Mouse (Mus musculus) macrophage (primary cell): Measurements from ENCODE around the gene Capzb. TPM values are rescaled to one million over a fixed set of nuclear protein-coding genes. Genes with fewer than 3 reads are reported as not detected.

Experiments used
- H3K27ac ChIP-seq: fragments of 350-480 bp; formaldehyde crosslinking; 2 replicates; pipeline ENCODE4 v1.9.0; 2021
- H3K36me3 ChIP-seq: fragments of 350-480 bp; formaldehyde crosslinking; 2 replicates; pipeline ENCODE4 v1.9.0; 2021; ENCODE audit errors: inconsistent target
- H3K4me3 ChIP-seq: fragments of 350-480 bp; formaldehyde crosslinking; 2 replicates; pipeline ENCODE4 v1.9.0; 2021; ENCODE audit errors: inconsistent target
- H3K79me2 ChIP-seq: fragments of 350-480 bp; formaldehyde crosslinking; 2 replicates; pipeline ENCODE4 v1.9.0; 2021; ENCODE audit errors: inconsistent target
- WGBS: methylation state at CpG from one replicate; pipeline ENCODE4 v1.1.7; 2026; ENCODE audit warnings: inconsistent platforms; ENCODE audit not compliant: missing documents; 5-methylcytosine and 5-hydroxymethylcytosine counted together
- polyA plus RNA-seq: library from polyadenylated mRNA; stranded (reverse); fragments of 250-400 nt; gene quantifications from 3 replicates; pipeline ENCODE4 v1.2.4, GENCODE M21; 2018; ENCODE audit warnings: inconsistent platforms

Gene Capzb
- polyA plus RNA-seq, 1 experiment from 2014 or later = 769 TPM

- 86% methylated on average over 18 of the region's 18 CpGs for WGBS
- peaks cover 93% of the 10 kb centered on the region for H3K36me3 ChIP-seq
- H3K79me2 ChIP-seq = no peaks in the 10 kb centered on the region; the same call in 1 of the 2 replicates
- no peak overlapping the region for H3K27ac ChIP-seq
- H3K4me3 ChIP-seq = no peak overlapping the region
These were observed 94.6 kb downstream of the Capzb start for GRCm38 (mm10) chr4:139287122-139287863.

- WGBS = 92% methylated on average over 10 of the region's 10 CpGs
These were observed 96.3 kb downstream of the Capzb start for GRCm38 (mm10) chr4:139289017-139289416.

GRCm38 (mm10) chr4:139291099-139291498 is 98.4 kb downstream of the Capzb start:
- no peaks in the 10 kb centered on the region for H3K79me2 ChIP-seq
- H3K4me3 ChIP-seq = no peak overlapping the region
- no peak overlapping the region for H3K27ac ChIP-seq
- 77% methylated on average over 16 of the region's 16 CpGs for WGBS
- H3K36me3 ChIP-seq = peaks cover 60% of the 10 kb centered on the region

More at GRCm38 (mm10) chr4:139289017-139289416, 96.3 kb downstream of the Capzb start:
- H3K4me3 ChIP-seq = no peak overlapping the region
- peaks cover 78% of the 10 kb centered on the region for H3K36me3 ChIP-seq
- no peak overlapping the region for H3K27ac ChIP-seq
- H3K79me2 ChIP-seq = no peaks in the 10 kb centered on the region

DNA sequence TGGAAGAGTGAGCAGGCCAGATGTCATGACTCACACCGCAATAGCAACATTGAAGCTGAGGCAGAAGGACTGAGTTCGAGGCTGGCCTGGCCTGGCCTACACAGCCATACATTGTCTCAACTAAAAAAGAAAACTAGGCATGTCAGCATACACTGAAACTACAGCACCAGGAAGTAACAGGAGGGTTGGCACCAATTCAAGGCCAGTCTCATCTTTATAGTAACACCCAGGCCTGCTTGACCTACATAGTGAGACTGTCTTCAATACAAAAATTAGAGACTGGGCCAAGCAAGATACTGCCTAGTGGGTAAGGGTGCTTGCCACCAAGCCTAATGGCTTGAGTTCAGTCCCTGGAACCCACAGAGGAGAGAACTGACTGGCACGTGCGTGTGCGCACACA is 99.3 kb downstream of the Capzb start:
- H3K27ac ChIP-seq = no peak overlapping the region
- H3K4me3 ChIP-seq = no peak overlapping the region
- H3K36me3 ChIP-seq = peaks cover 52% of the 10 kb centered on the region
- H3K79me2 ChIP-seq = no peaks in the 10 kb centered on the region
- 87% methylated on average over 5 of the region's 5 CpGs for WGBS

GRCm38 (mm10) chr4:139297566-139297965 is 104.9 kb downstream of the Capzb start:
- Histone ChIP-seq H3K27ac (no peak overlapping the region), H3K79me2 (no peaks in the 10 kb centered on the region; the same call in 1 of the 2 replicates), H3K36me3 (peaks cover 56% of the 10 kb centered on the region), H3K4me3 (no peak overlapping the region)
- 95% methylated on average over 4 of the region's 4 CpGs for WGBS

DNA sequence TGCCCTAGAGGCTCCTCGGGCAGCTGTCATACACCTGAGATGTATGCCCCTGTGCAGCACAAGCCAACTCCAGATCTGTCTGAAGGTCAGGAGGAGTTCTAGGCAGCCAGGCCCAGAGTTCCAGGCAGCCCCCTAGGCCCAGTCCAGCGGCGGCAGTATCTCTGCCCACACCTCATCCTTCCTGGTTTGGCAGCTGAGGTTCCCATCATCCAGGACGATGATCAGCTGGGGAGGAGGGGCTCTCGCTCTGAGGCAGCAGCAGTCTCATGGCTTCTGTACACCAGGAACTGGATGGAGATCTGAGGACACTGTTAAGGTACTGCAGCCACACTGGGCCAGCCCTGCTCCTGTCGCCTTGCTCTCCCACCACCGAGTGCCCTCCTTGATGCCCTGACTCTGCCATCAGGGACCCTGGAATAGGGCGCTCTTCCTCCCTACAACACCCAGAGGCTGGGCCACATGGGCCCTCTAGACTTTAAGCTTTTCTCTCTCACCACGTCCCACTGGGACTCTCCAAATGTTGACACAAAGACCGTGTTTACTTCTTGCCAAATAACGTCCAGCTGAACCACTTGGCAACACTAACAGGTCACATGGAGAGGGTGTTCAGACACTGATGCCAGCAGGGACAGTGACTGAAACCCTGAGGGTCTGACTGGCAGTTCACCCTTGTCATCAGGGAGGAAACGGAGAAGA is 106.1 kb downstream of the Capzb start:
- 89% methylated on average over 12 of the region's 12 CpGs for WGBS
- Histone ChIP-seq H3K27ac (no peak overlapping the region), H3K79me2 (peaks cover under 1% of the 10 kb centered on the region; the same call in 1 of the 2 replicates), H3K4me3 (no peak overlapping the region), H3K36me3 (peaks cover 60% of the 10 kb centered on the region)

- Histone ChIP-seq H3K4me3 (no peak overlapping the region), H3K36me3 (peaks cover 86% of the 10 kb centered on the region), H3K79me2 (peaks cover 30% of the 10 kb centered on the region; the same call in 1 of the 2 replicates), H3K27ac (no peak overlapping the region)
- 93% methylated on average over 8 of the region's 8 CpGs for WGBS
These were observed 109.1 kb downstream of the Capzb start for GRCm38 (mm10) chr4:139301780-139302179.

DNA sequence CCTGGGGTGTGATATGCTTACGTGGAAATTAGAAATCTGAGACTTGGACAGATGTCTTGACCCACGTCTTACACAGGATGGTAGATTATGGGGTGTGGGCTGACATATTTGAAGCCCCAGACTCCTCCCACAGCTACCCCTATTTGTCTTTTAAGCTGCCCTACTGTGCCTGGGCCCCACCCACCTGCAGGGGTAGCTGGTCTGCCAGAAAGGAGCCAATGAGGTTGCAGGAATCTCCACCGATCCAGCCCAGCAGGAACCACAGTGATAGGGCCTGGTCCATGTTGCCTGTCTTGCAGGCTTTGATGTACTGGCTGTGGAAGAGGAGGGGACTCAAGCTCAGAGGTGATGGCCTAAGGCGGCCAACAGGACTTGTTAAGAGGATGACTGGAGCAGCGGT is 109.5 kb downstream of the Capzb start:
- Histone ChIP-seq H3K79me2 (peaks cover 35% of the 10 kb centered on the region; the same call in 1 of the 2 replicates), H3K36me3 (peaks cover 83% of the 10 kb centered on the region), H3K27ac (no peak overlapping the region), H3K4me3 (no peak overlapping the region)
- WGBS = 91% methylated on average over 5 of the region's 5 CpGs

- Histone ChIP-seq H3K36me3 (peaks cover 51% of the 10 kb centered on the region), H3K79me2 (peaks cover 56% of the 10 kb centered on the region), H3K27ac (no peak overlapping the region), H3K4me3 (no peak overlapping the region)
- WGBS = 93% methylated on average over 3 of the region's 3 CpGs
These were observed 112.8 kb downstream of the Capzb start for GRCm38 (mm10) chr4:139305521-139305920.

- WGBS = 10% methylated on average over 5 of the region's 5 CpGs
- Histone ChIP-seq H3K4me3 (no peak overlapping the region), H3K79me2 (peaks cover 56% of the 10 kb centered on the region), H3K27ac (peak overlapping the region; percentile 69), H3K36me3 (peaks cover 27% of the 10 kb centered on the region)
These were observed 115.2 kb downstream of the Capzb start for GRCm38 (mm10) chr4:139307916-139308315.

DNA sequence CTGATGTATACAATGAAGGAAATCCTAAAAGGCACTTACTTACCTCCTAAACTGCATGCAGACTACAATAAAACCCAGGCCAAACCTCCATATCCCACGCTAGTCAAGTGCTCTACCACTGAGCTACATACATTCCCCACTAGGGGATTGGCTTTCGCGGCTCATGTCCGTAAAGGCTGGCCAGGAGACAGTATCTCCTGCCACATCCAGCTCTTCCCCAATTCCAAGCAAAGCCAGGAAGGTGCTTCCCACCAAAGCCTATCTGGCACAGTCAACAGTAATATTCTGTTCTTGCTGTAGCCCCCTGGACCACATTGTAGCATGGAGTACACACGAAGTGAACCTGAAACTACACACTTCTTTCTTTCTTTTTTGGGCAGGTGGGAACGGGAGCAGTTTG is 117.0 kb downstream of the Capzb start:
- Histone ChIP-seq H3K79me2 (peaks cover 47% of the 10 kb centered on the region), H3K27ac (peak overlapping the region; percentile 61), H3K36me3 (peaks cover 22% of the 10 kb centered on the region), H3K4me3 (peak overlapping the region; percentile 81)
- 67% methylated on average over 6 of the region's 6 CpGs for WGBS

GRCm38 (mm10) chr4:139310171-139310898 is 117.6 kb downstream of the Capzb start, which contains the start of the genes Pqlc2 and Akr7a5:
Gene Pqlc2 (minus strand): TSS chr4:139310708.
Gene Akr7a5 (plus strand): TSS chr4:139310744.
- H3K27ac ChIP-seq = peak within 1 kb of the TSS; percentile 61
- peak within 1 kb of the TSS; percentile 81 for H3K4me3 ChIP-seq
- peaks cover 40% of the 10 kb centered on the region for H3K79me2 ChIP-seq
- peaks cover 15% of the 10 kb centered on the region for H3K36me3 ChIP-seq
- 1% methylated on average over 61 of the region's 63 CpGs for WGBS

- Histone ChIP-seq H3K79me2 (peaks cover 32% of the 10 kb centered on the region), H3K4me3 (peak overlapping the region; percentile 34), H3K36me3 (peaks cover 8% of the 10 kb centered on the region), H3K27ac (no peak overlapping the region)
- WGBS = under 1% methylated on average over 39 of the region's 53 CpGs
These were observed 118.4 kb downstream of the Capzb start for GRCm38 (mm10) chr4:139310899-139311701.

- Histone ChIP-seq H3K79me2 (peaks cover 26% of the 10 kb centered on the region), H3K27ac (no peak overlapping the region), H3K4me3 (peak overlapping the region; percentile 34; the same call in 1 of the 2 replicates), H3K36me3 (peaks cover 2% of the 10 kb centered on the region; the same call in 1 of the 2 replicates)
- 50% methylated on average over 14 of the region's 14 CpGs for WGBS
These were observed 119.0 kb downstream of the Capzb start for GRCm38 (mm10) chr4:139311707-139312106.
